Mouse (Mus musculus): ENCODE data around the gene Gm45716. TPM values are rescaled to one million over a fixed set of nuclear protein-coding genes. Genes with fewer than 3 reads are reported as not detected.

Gene Gm45716
- polyA plus RNA-seq, 1 experiment = 17.3 TPM

DNA sequence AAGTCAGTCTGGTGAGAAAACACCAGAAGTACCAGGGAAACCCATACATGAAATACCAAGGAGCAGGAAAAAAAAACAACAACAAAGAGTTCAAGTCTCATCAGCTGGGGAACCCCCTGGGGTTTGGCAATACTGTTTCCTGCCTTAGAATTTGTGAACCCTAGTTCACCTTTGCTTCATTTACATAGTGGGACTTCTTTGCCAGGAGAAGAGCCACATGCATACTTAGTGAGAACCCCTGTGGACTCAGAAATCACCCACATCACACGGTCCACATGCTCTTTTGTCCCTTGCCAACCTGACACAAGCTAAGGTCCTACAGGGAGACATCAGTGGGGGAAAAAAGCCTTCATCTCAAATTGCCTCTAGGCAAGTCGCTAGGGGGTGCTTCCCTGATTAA is 51.2 kb downstream of the Gm45716 start:
- TF ChIP-seq POLR2A (IDR thresholded peaks at IDR 0.05; ENCODE audit: borderline replicate concordance, extremely low read depth, insufficient read depth, insufficient read length, poor library complexity, severe bottlenecking) (no peak), CTCF (IDR thresholded peaks at IDR 0.05; ENCODE audit: borderline replicate concordance, extremely low read depth, insufficient read depth, insufficient read length) (no peak)
- no peak for DNase-seq (ENCODE audit: low read depth)

DNA sequence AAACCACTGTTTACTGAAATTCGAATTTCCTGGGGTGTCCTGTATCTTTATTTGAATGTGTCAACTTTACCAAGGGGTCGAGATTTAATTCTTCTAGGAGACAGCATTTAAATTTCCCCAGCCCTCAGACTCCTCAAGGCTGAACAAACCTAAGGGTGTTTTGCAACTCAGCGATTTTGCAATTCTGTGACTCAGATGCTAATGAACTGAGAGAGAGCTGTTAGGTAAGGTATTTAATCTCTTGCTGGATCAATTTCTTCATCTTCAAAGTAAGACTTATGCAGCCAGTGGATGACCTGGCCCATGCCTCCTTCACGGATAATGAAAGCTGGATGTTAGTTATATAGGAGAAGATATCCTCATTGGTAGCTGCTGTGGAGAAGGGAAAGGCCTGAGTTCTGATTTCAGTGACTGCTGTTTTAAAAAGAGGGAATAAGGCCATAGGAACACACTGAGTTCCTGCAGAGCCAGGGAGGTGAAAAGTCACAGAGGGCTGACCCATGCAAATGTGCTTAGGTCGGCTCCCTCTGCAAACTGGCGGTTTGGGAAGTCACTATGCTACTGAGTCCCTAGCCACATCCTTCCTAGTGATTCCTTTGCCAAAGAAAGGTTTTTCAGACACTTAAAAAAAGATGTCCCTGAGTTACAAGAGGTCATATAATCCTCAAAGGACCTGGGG is 53.3 kb downstream of the Gm45716 start:
- TF ChIP-seq POLR2A (IDR thresholded peaks at IDR 0.05; ENCODE audit: borderline replicate concordance, extremely low read depth, insufficient read depth, insufficient read length, poor library complexity, severe bottlenecking) = no peak
- no peak for TF ChIP-seq CTCF (IDR thresholded peaks at IDR 0.05; ENCODE audit: borderline replicate concordance, extremely low read depth, insufficient read depth, insufficient read length)
- DNase-seq (ENCODE audit: low read depth) = no peak

DNA sequence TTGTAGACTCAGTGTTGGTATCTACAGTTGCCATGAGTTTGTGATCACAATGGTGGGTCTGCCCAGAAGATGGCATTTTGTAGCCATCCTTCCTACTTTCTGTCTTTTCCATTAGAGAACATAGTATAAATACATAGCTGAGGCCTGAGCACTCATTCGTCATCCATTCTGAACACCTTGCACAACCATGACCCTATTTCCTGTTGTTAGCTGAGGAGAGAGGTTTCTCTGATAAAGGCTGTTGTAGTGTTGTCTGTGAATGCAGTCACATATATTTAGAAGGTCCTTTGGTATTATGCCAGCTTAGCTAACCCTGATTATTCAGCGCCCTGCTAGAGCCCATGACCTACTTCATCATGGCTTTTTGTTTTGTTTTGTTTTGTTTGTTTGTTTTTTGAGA is 54.4 kb downstream of the Gm45716 start:
- DNase-seq (ENCODE audit: low read depth) = no peak
- TF ChIP-seq CTCF (IDR thresholded peaks at IDR 0.05; ENCODE audit: borderline replicate concordance, extremely low read depth, insufficient read depth, insufficient read length) = no peak
- TF ChIP-seq POLR2A (IDR thresholded peaks at IDR 0.05; ENCODE audit: borderline replicate concordance, extremely low read depth, insufficient read depth, insufficient read length, poor library complexity, severe bottlenecking) = no peak

DNA sequence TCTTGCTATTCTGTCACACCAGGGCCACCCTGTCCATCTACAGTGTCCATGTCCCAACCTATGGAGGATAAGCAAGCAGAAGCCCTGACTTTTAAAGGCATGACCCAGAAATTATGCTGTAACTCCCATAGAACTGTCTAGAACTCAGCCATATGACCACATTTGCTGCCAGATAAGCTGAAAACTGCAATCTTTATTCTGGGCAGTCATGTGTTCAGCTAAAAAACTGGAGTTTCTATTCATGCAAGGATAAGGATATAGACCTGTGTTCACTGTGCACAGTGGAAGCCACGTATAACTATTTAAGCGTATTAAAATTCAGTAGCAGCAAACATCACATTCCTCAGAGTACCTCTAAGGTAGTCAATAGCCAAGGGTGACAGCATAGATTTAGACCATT is 55.8 kb downstream of the Gm45716 start:
- no peak for DNase-seq (ENCODE audit: low read depth)
- TF ChIP-seq CTCF (IDR thresholded peaks at IDR 0.05; ENCODE audit: borderline replicate concordance, extremely low read depth, insufficient read depth, insufficient read length) (no peak), POLR2A (IDR thresholded peaks at IDR 0.05; ENCODE audit: borderline replicate concordance, extremely low read depth, insufficient read depth, insufficient read length, poor library complexity, severe bottlenecking) (no peak)

DNA sequence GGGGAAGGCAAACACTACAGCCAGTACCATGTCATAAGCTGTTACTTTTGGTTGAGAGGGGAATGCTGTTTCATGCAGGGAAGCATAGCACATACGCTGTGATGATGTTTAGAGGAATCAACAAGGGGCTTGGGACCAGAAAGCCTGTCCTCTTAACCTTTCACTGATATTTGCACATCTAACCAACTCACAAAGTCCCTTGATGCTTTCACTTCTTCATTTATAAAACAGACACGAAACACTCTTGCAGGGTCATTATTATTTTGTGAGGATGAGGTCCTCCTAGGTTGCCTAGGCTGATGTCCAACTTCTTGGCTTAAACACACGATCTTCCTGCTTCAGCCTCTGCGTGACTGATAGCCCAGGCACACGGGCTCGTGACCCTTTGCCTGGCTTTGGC is 58.1 kb downstream of the Gm45716 start:
- DNase-seq (ENCODE audit: low read depth) = no peak
- TF ChIP-seq POLR2A (IDR thresholded peaks at IDR 0.05; ENCODE audit: borderline replicate concordance, extremely low read depth, insufficient read depth, insufficient read length, poor library complexity, severe bottlenecking) (no peak), CTCF (IDR thresholded peaks at IDR 0.05; ENCODE audit: borderline replicate concordance, extremely low read depth, insufficient read depth, insufficient read length) (no peak)

DNA sequence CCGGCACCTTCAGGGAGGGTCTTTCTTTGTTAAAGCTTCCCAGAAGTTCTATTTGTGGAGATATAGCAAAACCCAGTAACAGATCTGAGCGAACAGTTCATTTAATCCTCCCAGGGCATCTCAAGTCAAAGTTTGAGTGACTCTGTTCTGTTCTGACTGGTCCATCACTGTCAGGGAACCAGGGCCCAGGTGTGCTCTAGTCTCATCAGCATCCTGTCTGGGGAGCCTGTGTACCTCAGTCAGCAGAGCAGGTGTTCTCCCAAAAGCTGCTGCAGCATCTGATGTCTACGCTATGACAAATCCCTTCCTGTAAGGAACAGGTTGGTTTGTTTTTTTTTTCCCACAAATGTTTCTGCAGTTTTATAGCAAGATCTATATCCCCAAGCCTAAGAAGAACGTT is 59.2 kb downstream of the Gm45716 start:
- no peak for DNase-seq (ENCODE audit: low read depth)
- TF ChIP-seq POLR2A (IDR thresholded peaks at IDR 0.05; ENCODE audit: borderline replicate concordance, extremely low read depth, insufficient read depth, insufficient read length, poor library complexity, severe bottlenecking) (no peak), CTCF (IDR thresholded peaks at IDR 0.05; ENCODE audit: borderline replicate concordance, extremely low read depth, insufficient read depth, insufficient read length) (no peak)

DNA sequence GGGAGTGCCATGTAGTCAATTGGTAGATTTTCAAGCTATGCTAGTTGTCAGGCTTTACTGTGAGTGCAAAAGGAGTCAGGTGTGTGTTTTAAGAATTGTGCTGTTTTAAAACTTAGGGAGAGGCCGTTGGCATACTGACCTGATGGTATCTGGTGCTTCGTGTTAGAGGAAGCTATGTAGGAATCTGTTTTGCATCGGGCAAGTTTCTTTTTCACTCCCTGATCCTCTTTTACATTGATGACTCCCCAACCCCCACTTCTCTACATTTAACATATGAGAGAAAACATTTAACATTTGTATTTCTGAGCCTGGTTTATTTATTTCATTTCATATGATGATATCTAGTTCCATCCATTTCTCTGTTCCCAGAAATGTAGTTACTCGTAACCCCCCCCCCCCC is 60.3 kb downstream of the Gm45716 start:
- TF ChIP-seq CTCF (IDR thresholded peaks at IDR 0.05; ENCODE audit: borderline replicate concordance, extremely low read depth, insufficient read depth, insufficient read length) = no peak
- no peak for TF ChIP-seq POLR2A (IDR thresholded peaks at IDR 0.05; ENCODE audit: borderline replicate concordance, extremely low read depth, insufficient read depth, insufficient read length, poor library complexity, severe bottlenecking)
- DNase-seq (ENCODE audit: low read depth) = no peak

DNA sequence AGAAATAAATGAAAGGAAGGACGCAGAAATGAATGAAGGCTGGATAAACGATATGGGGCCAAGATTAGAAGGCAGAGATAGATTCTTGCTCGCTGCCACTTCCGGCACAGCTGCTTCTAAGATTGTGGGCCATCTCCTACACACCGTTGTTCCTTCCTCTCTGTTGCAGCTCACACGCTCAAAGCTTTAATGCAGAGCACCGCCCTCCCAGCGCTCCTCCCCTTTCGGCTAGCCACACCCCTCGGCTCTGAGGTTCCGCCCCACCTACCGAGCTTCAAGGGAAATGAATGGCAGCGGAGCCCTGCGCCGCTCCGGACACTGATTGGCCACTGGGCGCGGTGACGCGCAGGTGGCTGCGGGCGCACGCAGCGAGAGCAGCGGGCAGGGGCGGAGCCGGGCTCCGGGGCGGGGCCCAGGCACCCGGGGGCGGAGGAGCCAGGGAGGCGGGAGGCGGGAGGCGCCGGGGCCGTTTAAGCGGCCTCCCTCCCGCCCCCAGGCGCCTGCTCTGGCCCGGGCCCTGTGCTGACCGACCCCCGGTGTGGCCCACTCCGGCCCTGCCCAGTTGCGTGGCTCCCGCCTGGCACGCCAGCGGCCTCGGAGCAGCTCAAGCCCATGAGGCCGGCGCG is 61.7 kb downstream of the Gm45716 start, which contains the start of gene Mmd:
Gene Mmd (plus strand): TSS at position 432 of the 626 bp plus-strand sequence.
- TF ChIP-seq CTCF (IDR thresholded peaks at IDR 0.05; ENCODE audit: borderline replicate concordance, extremely low read depth, insufficient read depth, insufficient read length) (no peak), POLR2A (IDR thresholded peaks at IDR 0.05; ENCODE audit: borderline replicate concordance, extremely low read depth, insufficient read depth, insufficient read length, poor library complexity, severe bottlenecking) (peak; percentile 95)
- DNase-seq (ENCODE audit: low read depth) = peak; percentile 99

DNA sequence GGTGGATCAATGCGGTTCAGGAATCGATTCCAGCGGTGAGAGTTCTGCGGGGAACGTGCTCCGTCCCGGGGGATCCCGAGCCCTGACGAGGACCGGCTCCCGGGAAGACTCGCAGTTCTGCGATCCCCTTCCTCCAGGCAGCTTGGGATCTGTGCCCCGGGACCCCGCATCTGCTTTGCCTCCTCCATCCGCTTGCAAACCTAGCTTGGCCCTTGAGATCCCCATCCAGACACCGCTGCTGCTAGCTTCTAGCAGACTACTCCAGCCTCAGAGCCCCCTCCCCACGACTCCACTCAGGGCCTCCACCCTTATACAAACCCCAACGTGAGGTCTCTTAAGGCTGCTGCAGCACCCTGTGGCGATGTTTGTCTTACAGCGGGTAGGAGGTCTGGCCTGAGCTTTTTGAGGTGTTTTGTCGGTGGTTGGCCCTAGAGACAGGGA is 62.2 kb downstream of the Gm45716 start:
- peak; percentile 76 for DNase-seq (ENCODE audit: low read depth)
- TF ChIP-seq POLR2A (IDR thresholded peaks at IDR 0.05; ENCODE audit: borderline replicate concordance, extremely low read depth, insufficient read depth, insufficient read length, poor library complexity, severe bottlenecking) (no peak), CTCF (IDR thresholded peaks at IDR 0.05; ENCODE audit: borderline replicate concordance, extremely low read depth, insufficient read depth, insufficient read length) (no peak)

DNA sequence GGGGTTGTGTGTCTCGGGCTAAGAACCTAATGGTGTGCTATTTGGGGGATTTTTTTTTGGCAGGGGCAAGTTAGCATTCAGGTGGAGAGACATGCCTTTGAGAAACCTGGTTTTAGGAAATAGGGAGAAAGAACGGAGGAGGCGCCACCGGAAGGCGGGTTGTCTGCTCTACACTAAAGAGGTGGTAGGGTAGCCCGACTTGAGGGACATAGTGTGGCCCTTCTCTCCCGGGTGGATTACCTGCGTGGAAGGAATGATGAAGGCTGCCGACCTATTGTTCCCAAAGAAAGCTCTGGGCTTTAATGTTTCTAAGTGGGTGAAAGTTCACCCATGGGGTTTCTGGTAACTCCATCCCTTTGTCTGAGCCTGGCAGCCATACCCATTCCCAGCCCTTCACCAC is 62.7 kb downstream of the Gm45716 start:
- TF ChIP-seq POLR2A (IDR thresholded peaks at IDR 0.05; ENCODE audit: borderline replicate concordance, extremely low read depth, insufficient read depth, insufficient read length, poor library complexity, severe bottlenecking) (no peak), CTCF (IDR thresholded peaks at IDR 0.05; ENCODE audit: borderline replicate concordance, extremely low read depth, insufficient read depth, insufficient read length) (no peak)
- peak; percentile 49 for DNase-seq (ENCODE audit: low read depth)

DNA sequence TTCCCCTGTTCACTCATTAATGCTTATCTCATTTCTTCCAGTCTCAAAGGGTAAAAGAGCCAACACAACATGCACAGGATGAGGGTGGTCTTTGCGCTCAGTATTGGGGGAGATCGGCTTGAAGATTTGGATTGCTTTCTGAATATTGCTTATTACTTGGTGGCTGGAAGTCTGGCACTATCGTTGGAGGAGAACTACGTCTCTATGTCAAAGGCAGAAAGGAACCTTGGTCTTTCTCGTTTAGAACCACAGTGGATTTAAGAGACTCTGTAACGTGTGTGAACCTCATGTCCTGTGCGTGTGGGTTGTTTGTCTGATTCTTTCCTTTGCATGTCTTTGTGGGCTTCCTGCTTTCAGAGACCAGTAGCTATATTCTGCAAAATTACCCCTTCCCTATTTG is 63.2 kb downstream of the Gm45716 start:
- DNase-seq (ENCODE audit: low read depth) = no peak
- TF ChIP-seq POLR2A (IDR thresholded peaks at IDR 0.05; ENCODE audit: borderline replicate concordance, extremely low read depth, insufficient read depth, insufficient read length, poor library complexity, severe bottlenecking) = no peak
- no peak for TF ChIP-seq CTCF (IDR thresholded peaks at IDR 0.05; ENCODE audit: borderline replicate concordance, extremely low read depth, insufficient read depth, insufficient read length)

DNA sequence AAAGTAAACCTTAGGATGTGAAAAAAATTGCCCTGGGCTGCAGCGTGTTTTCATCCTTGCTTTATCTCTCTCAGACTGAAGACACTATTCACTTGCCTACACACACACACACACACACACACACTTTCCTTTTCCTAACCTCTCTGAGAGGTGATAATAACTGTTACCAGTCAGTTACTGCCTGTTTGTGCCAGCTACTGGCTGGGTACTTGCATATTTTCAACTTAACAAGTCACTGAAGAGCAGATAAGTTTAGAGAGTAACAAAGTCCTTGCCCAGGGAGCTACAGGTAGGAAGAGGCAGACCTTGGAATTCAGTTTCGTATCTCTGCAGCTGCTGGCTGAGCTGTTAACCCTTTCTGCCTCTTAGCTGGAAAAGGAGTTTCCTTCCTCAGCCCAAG is 64.4 kb downstream of the Gm45716 start:
- no peak for DNase-seq (ENCODE audit: low read depth)
- TF ChIP-seq CTCF (IDR thresholded peaks at IDR 0.05; ENCODE audit: borderline replicate concordance, extremely low read depth, insufficient read depth, insufficient read length) (no peak), POLR2A (IDR thresholded peaks at IDR 0.05; ENCODE audit: borderline replicate concordance, extremely low read depth, insufficient read depth, insufficient read length, poor library complexity, severe bottlenecking) (no peak)
